Mouse (Mus musculus): ENCODE results near the gene H2-Q7.
"Not testable (repeated sequence)": the region's sequence is repeated elsewhere in the genome, so short reads cannot be mapped to it uniquely, and the experiment has no call there.

H2-Q7 gene

GRCm38 (mm10) chr17:35438885-35439284 is at the start of gene H2-Q7:
TSS of gene H2-Q7 (plus strand) at chr17:35439155.
- DNase-seq (ENCODE audit: low spot score in 2 of 2) = peak in 1 of 2 experiments; percentile 32

GRCm38 (mm10) chr17:35389796-35390195 is 49.2 kb upstream of the H2-Q7 start:
- not testable (repeated sequence) for DNase-seq (ENCODE audit: low spot score in 2 of 2)

GRCm38 (mm10) chr17:35392671-35393070 is 46.3 kb upstream of the H2-Q7 start:
- DNase-seq (ENCODE audit: low spot score in 2 of 2) = not testable (repeated sequence)

- DNase-seq (ENCODE audit: low spot score in 2 of 2) = not testable (repeated sequence)
Observed at GRCm38 (mm10) chr17:35393864-35394800, 44.8 kb upstream of the H2-Q7 start.

- not testable (repeated sequence) for DNase-seq (ENCODE audit: low spot score in 2 of 2)
Observed at GRCm38 (mm10) chr17:35396956-35397355, 42.0 kb upstream of the H2-Q7 start.

- DNase-seq (ENCODE audit: low spot score in 2 of 2) = not testable (repeated sequence)
Observed at GRCm38 (mm10) chr17:35413057-35413456, 25.9 kb upstream of the H2-Q7 start.

- DNase-seq (ENCODE audit: low spot score in 2 of 2) = not testable (repeated sequence)
Observed at GRCm38 (mm10) chr17:35415273-35416129, 23.5 kb upstream of the H2-Q7 start.

GRCm38 (mm10) chr17:35418772-35419171 is 20.2 kb upstream of the H2-Q7 start:
- no peak for DNase-seq (ENCODE audit: low spot score in 2 of 2)

GRCm38 (mm10) chr17:35419564-35419963 is 19.4 kb upstream of the H2-Q7 start:
- DNase-seq (ENCODE audit: low spot score in 2 of 2) = not testable (repeated sequence)

- DNase-seq (ENCODE audit: low spot score in 2 of 2) = not testable (repeated sequence)
Observed at GRCm38 (mm10) chr17:35420206-35420810, 18.6 kb upstream of the H2-Q7 start.

- not testable (repeated sequence) for DNase-seq (ENCODE audit: low spot score in 2 of 2)
Observed at GRCm38 (mm10) chr17:35421331-35421730, 17.6 kb upstream of the H2-Q7 start.

- not testable (repeated sequence) for DNase-seq (ENCODE audit: low spot score in 2 of 2)
Observed at GRCm38 (mm10) chr17:35422360-35422759, 16.6 kb upstream of the H2-Q7 start.

GRCm38 (mm10) chr17:35423131-35423810 is 15.7 kb upstream of the H2-Q7 start:
- DNase-seq (ENCODE audit: low spot score in 2 of 2) = not testable (repeated sequence)

GRCm38 (mm10) chr17:35424106-35424505 is 14.8 kb upstream of the H2-Q7 start:
- DNase-seq (ENCODE audit: low spot score in 2 of 2) = not testable (repeated sequence)

GRCm38 (mm10) chr17:35424624-35425416 is 14.1 kb upstream of the H2-Q7 start, which contains the start of gene H2-Q6:
TSS of gene H2-Q6 (plus strand) at chr17:35424850.
- DNase-seq (ENCODE audit: low spot score in 2 of 2) = not testable (repeated sequence)

GRCm38 (mm10) chr17:35425474-35425873 is 13.5 kb upstream of the H2-Q7 start:
- not testable (repeated sequence) for DNase-seq (ENCODE audit: low spot score in 2 of 2)

GRCm38 (mm10) chr17:35428883-35429282 is 10.1 kb upstream of the H2-Q7 start:
- not testable (repeated sequence) for DNase-seq (ENCODE audit: low spot score in 2 of 2)

- DNase-seq (ENCODE audit: low spot score in 2 of 2) = not testable (repeated sequence)
Observed at GRCm38 (mm10) chr17:35430671-35431070, 8.3 kb upstream of the H2-Q7 start.

GRCm38 (mm10) chr17:35432167-35432566 is 6.8 kb upstream of the H2-Q7 start:
- DNase-seq (ENCODE audit: low spot score in 2 of 2) = not testable (repeated sequence)

GRCm38 (mm10) chr17:35434836-35435235 is 4.1 kb upstream of the H2-Q7 start:
- DNase-seq (ENCODE audit: low spot score in 2 of 2) = not testable (repeated sequence)
